Comparison of ENCODE assay signal across 9 mouse cellular contexts in genomic region chr7:99989844-99990760, GRCm38 (mm10). TPM values are rescaled to one million over a fixed set of nuclear protein-coding genes. Genes with fewer than 3 reads are reported as not detected.
DNase-seq lines count a peak whose midpoint lies in the region; TF ChIP-seq lines count a peak whose summit lies in the region.
"Had no signal": no experiment of that assay in that cellular context is flagged by ENCODE, and none has a peak within 500 bp of the region (broad histone marks: within the 10 kb centered on the region; RNA-seq: fewer than 3 reads in every experiment).

No protein-coding gene starts in this region.

- no peak overlapping the region for H3K4me3 ChIP-seq in layer of hippocampus, adult 2 months
- H3K4me3 ChIP-seq: neural tube, embryonic 12.5 days had no signal

- peak; percentile 41 for TF ChIP-seq CTCF in layer of hippocampus, adult 2 months (conservative IDR thresholded peaks at IDR 0.05)

- DNase-seq in cerebellum, adult 18-20 months: peak; percentile 25 to 45
- DNase-seq in cerebellum, adult 9-10 months: no peak
- DNase-seq in layer of hippocampus, adult 2 months (ENCODE audit: low spot score in 2 of 2): peak in 1 of 2 experiments; percentile 29
- no peak for DNase-seq in layer of hippocampus, adult 9-11 months
- DNase-seq in adrenal gland, postnatal 14 days: peak; percentile 83
- peak; percentile 38 to 52 for DNase-seq in lung, postnatal 4 days
- no peak for DNase-seq in MN1 (ENCODE audit: low spot score)
- DNase-seq in layer of hippocampus, postnatal 25 days (ENCODE audit: extremely low spot score in 1 of 2, low spot score in 1 of 2): no peak

- no peak overlapping the region for H3K27ac ChIP-seq in layer of hippocampus, adult 2 months
- H3K27ac ChIP-seq: neural tube, embryonic 12.5 days had no signal

RNA-seq across cellular contexts. Expression of gene Rnf169, which starts 9.9 kb away (rescaled TPM):
- 10 to 100 TPM; 26.6 to 28.2 TPM for total RNA-seq in layer of hippocampus, adult 2 months (2021)
- total RNA-seq in adrenal gland, postnatal 14 days (2021): 18.6 and 19.1 TPM in 2 replicates
- total RNA-seq in layer of hippocampus, postnatal 25 days (2021): 10 to 100 TPM; 24.0 to 25.5 TPM

RNA-seq across cellular contexts. Expression of gene Chrdl2, which starts 15.9 kb away (rescaled TPM):
- under 1 TPM; 0.27 to 0.38 TPM for total RNA-seq in layer of hippocampus, adult 2 months (2021)
- total RNA-seq in adrenal gland, postnatal 14 days (2021): 0.26 TPM in 1 of 2 replicates, not detected in the other
- total RNA-seq in layer of hippocampus, postnatal 25 days (2021): under 1 TPM; 0.15 to 0.38 TPM

Comparison
In these comparisons a context has a peak if more than half of its experiments do, and no peak if none do; other contexts are left out.
1. DNase-seq: peak in cerebellum, adult 18-20 months (2 of 2), adrenal gland, postnatal 14 days (single experiment) and lung, postnatal 4 days (2 of 2); none in cerebellum, adult 9-10 months (single experiment), layer of hippocampus, adult 9-11 months (single experiment), MN1 (single experiment) and layer of hippocampus, postnatal 25 days (0 of 2).